Mouse (Mus musculus) gastrocnemius, adult 18-20 months (tissue): ENCODE data around the gene Lysmd2. TPM values are rescaled to one million over a fixed set of nuclear protein-coding genes. Genes with fewer than 3 reads are reported as not detected.

Experiments
- DNase-seq: peaks from one replicate; pipeline ENCODE4 v3.0.0; 2021; ENCODE audit warnings: low spot score
- total RNA-seq, 2 experiments: library from RNA; stranded (reverse); gene quantifications; 2 replicates each; pipeline ENCODE4 v1.2.3; 2021

Gene Lysmd2
- total RNA-seq, 2 experiments from 2014 or later = 4.8 to 7.6 TPM

- DNase-seq = no peak
Measured at GRCm38 (mm10) chr9:75624983-75625555, 472 bp upstream of the Lysmd2 start.

DNA sequence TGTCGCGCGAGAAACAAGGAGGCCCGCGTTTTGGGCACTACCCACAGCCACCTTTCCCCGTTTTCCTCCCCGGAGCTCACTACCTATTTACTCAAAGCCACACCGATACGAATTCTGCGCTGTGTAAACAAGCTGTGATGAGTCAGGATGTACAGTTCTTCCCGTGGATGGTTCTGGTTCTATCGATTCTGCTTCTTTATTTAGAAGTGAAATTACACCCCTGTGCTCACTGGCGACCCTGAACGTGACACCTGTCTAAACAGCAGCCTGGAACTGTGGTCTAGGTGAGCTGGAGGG lies 715 bp downstream of the Lysmd2 start:
- no peak for DNase-seq

- no peak for DNase-seq
Measured at GRCm38 (mm10) chr9:75630823-75631454, 5.4 kb downstream of the Lysmd2 start.

GRCm38 (mm10) chr9:75632111-75632510 lies 6.6 kb downstream of the Lysmd2 start:
- no peak for DNase-seq

DNA sequence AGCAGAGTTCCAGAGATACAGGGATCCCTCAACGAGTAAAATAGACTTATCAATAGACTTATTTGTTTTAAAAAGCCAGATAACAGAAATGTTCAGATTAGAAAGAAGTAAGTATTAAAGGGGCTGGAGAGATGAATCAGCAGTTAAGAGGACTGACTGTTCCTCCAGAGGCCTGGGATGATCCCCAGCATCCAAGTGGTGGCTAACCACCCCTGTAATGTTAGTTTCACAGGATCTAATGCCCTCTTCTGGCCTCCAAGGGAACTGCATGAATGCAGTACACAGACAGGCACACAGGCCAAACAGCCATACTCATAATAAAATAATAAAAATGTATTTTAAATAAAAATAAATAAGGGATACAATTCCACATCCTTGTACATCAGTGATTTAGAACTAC lies 7.4 kb downstream of the Lysmd2 start:
- no peak for DNase-seq

DNA sequence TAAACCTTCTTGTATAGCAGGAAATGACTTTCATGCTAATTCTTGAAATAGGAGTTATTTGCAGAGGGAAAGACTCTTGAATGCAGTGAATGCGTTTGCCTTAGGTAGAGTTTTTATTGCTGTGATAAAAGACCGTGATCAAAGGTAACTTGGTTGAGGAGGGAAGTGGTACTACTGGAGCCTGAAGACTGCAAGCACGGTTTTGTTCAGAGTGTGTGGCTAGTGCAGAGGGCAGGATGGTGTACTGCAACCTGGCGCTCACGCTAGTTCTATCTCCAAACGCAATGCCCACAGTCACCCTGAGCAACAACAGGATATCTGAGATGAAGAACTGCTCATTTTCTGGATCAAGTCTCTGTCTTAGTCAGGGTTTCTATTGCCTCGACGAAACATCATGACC lies 8.1 kb downstream of the Lysmd2 start:
- DNase-seq = no peak

DNA sequence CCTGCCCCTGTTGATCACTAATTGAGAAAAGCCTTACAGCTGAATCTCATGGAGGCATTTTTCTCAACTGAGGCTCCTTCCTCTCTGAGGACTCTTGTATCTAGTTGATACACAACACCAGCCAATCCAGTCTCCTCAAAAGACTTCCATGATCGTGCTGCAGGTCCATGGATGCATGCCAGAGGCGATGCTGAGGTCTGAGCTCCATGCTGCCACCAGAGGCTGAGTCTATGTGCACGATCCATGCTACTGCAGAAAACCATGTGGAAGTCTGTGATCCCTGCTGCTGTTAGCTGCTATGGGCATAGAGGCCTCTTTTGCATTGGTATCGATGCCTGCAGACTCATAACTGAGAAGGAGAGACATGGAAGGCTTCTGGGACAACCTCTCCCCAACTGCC lies 8.7 kb downstream of the Lysmd2 start:
- DNase-seq = no peak

DNA sequence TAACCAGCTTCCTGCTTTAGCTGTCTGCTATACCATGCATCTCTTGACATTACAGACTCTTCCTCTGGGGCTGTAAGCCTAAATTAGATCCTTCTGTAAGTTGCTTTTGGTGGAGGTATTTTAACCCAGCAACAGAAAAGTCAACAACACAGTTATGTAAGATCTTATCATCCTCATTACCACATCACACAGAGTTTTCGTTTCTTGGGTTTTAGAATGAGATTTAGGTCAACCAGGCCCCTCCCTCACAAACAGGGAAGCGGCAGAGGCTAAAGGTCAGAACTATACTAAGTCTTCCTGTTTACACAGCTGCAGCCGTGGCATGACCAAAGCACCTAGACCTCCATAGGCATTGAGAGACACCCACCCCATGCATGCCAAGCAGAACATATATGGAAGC lies 19.9 kb downstream of the Lysmd2 start:
- no peak for DNase-seq

DNA sequence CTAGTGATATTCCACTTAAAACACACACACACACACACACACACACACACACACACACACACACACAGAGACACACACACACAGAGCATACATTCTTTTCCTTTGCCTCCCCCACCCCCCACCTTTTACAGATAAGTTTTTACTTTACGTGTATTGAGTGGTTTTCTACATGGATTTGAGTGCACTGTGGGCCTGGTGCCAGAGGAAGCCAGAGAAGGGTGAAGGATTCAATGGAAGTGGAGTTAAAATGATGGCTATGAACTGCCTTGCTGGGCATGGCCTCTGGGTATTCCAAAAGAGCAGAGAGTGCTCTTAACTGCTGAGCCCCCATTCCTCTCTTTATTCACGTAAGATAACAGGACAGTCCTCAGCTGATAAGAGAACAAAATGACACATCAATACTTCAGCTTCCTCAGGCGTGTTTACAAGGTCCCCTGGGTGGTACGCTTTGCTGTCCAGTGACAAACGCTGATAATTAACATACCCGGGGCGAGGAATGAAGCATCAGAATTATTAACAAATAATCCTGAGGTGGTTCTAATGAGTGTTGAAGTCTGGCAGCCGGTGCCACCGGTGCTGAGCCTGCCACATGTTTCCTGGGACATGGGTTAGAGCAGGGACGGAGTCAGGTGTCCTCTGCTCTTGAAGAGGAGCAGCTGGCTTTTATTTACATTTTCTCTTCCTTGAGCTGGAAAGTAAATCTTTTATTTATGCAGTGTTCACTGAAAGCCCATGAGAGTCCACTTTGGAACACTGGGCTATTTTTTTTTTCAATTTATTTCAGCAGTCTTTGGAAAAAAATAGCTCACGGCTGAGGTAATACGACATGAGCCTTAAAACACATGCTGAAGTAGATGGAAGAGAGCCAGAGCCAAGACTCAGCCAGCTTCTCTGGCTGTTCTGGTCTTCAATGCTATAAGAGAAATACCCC lies 28.7 kb downstream of the Lysmd2 start:
- DNase-seq = peak; percentile 74

- DNase-seq = peak; percentile 63
Measured at GRCm38 (mm10) chr9:75656456-75656855, 30.9 kb downstream of the Lysmd2 start.

- no peak for DNase-seq
Measured at GRCm38 (mm10) chr9:75660917-75661316, 35.4 kb downstream of the Lysmd2 start.

GRCm38 (mm10) chr9:75665364-75665763 lies 39.8 kb downstream of the Lysmd2 start:
- DNase-seq = no peak

DNA sequence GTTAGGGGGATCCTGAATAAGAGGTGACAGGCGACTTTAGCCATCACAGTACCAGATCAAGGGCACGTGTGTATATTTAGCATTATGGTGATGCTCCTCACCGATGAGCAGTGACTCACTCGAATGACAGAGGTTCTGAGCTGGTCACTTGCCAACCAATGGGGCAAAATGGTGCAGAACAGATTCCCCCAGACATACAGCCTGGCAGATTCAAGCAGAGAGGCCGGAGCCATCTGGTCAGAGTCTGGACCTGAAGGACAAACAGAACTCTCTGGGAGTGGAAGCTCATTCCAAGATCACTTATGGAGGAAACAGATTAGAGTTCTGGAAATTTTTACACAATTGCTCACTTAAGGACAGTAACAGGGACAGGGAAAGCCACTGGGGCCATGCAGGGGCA lies 41.1 kb downstream of the Lysmd2 start:
- DNase-seq = no peak

DNA sequence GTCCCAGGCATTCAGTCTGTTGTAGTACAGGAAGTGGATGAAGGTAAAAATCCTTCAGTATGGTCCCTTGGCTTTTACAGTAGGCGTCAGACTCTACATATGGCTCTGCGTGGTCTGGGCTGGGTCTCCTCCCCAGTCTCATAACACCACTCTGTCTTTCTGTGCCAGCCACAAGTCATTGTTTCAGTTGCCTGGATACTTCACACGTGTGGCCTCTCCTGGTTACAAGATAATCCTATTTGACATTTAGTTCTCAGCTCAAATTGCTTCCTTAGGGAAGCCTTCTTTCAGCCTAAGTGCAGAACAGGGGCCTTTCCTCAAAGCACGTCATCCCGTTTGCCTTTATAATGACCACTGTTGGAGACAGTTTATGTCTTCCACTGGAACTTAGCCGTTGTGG lies 47.2 kb downstream of the Lysmd2 start:
- DNase-seq = no peak

DNA sequence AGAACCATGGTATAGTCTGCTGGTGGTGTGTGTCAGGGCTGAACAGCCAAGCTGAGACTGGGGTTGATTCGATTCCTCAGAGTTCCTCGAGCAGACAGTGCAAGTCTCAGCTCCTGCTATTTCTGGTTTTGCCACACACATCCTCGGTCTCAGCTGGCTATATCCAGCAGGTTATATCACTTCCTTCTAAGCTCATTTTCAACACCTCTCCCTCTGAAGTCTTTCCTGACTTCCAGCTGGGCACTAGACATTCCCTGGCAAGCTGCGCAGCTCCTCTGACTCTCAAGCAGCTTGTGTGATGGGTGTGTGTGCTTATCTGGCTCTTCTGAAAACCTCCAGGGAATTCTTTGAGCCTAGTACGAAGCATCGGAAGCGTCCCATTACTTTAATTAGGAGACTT lies 50.7 kb downstream of the Lysmd2 start:
- DNase-seq = no peak

DNA sequence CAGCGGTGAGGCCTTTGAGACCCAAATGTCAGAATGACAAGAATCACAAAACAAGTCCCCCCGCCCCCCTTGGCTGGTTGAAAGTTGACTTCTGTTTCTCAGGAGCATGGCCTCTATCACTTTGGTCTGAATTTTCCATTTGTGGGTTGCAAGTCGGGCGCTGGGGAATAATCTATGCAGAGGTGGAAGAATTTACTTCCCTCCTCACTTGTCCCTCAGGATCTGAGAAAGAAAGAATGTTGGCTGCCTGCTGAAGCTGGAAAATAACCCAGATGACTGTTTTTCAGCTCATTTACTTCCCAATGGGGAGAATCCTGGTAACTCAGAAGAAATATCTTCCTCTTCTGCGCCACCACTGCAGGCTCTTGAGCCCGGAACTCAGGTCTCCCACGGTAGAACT lies 52.8 kb downstream of the Lysmd2 start:
- peak; percentile 50 for DNase-seq

DNA sequence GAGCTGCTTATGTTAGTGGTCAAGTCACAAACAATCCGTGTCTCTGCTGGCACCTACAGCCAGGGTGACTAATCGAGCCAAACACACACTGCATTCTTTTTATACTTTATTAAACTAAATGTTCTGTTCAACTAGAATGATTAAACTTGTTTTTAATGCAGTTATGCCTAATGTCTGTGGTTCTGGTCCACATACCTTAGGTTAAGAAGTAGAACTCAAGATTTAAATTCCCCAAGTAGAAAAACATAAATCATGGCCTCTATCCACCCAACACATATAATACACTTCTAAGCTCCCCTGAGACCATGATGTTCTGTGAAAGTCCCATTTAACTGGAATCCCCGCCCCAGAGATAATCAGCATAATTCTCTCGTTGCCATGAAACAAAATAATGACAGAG lies 54.1 kb downstream of the Lysmd2 start:
- no peak for DNase-seq

DNA sequence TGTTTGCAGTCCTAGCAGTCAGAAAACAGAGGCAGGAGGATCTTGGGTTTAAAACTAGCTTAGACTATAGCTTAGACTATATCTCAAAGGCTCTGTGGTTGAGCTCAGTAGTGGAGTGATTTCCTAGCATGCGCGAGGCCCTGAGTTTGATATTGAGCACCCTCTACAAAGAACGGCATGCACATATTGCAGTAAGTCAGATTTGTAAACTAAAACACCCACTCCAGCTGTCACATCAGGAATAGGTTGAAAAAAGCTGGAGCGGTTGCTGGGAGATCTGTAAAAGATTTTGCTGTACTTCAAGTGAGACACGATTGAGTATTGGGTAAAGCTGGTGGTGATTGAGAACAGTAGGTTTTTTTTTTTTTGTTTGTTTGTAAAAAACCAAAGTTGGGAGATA lies 55.1 kb downstream of the Lysmd2 start:
- DNase-seq = no peak

DNA sequence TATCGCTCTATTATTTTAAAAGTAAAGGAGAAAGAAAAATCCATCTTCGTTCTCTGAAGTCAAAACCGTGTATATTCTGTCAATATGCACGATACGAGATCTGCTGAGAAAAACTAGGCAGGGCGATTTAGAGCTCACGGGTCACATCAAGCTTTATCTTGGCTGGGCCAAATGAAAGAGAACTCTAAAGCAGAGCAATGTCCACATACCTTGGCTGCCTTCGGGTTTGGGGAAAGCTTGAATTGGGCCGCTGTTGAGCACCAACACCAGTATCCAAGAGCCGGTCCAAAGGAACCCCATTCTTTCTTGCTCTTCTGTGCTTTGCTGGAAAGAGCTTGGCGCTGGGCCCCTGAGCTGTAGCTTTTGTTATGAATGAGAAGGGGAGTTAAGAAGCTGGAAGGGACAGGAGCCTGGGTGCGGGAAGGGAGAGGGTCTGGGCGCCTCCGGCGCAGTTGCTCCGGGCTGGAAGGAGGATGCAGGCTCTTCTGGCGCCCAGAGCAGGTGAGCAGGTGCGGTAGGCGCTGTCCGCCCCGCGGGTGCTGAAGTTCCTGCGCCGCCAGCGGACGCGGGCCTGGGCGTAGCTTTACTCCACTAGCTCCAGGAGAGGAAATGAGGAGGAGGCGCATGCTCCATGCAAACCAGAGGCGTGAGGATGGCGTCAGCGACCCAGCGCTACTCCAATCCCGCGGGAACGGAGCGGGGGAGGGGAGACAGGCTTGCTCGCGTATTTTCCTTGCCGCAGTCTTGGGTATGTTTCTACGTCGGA lies 58.1 kb downstream of the Lysmd2 start, which contains the start of gene Scg3:
TSS of gene Scg3 (minus strand) at position 631 of the 766 bp plus-strand sequence.
- peak; percentile 23 for DNase-seq

GRCm38 (mm10) chr9:75684292-75684691 lies 58.8 kb downstream of the Lysmd2 start:
- DNase-seq = no peak

- no peak for DNase-seq
Measured at GRCm38 (mm10) chr9:75684772-75685171, 59.2 kb downstream of the Lysmd2 start.
